8 mouse cellular contexts compared by ENCODE assay signal in the genomic region with DNA sequence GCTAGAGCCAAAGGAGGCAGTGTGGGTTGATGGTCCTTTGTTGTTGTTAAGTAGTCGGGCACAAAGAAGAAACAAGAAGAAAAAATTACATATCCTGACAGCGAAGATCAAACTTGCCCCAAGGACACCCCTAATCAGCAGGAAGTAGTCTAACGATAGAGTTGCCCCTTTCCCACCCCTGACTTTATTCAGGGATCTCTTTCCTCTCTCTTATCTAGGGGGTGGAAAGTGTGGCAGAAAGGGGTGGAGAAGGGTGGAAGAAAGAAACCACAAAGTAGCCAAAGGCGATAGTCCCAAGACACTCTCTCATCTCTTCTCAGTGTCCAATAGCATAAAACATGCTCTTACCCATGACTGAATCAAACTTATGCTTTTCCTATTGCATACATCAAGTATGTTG. TPM values are rescaled to one million over a fixed set of nuclear protein-coding genes. Genes with fewer than 3 reads are reported as not detected.
DNase-seq lines count a peak whose midpoint lies in the region; ATAC-seq and TF ChIP-seq lines count a peak whose summit lies in the region.

No protein-coding gene starts in this region.

- peak overlapping the region; percentile 92 for H3K4me2 ChIP-seq in heart, embryonic 16.5 days (ENCODE audit: low read depth, low read length)
- H3K4me2 ChIP-seq in hindbrain, embryonic 13.5 days: peak overlapping the region; percentile 83
- peak overlapping the region; percentile 84 for H3K4me2 ChIP-seq in midbrain, embryonic 12.5 days (replicated peaks)

- peak; percentile 52 to 71; a peak in 3 of 4 replicates for TF ChIP-seq EP300 in MEL (IDR thresholded peaks at IDR 0.05; ENCODE audit: low read depth in 1 of 2, low read length in 2 of 2)

- TF ChIP-seq POLR2A in MEL (IDR thresholded peaks at IDR 0.05; ENCODE audit: control insufficient read depth in 1 of 2, insufficient read depth in 1 of 2, low read depth in 1 of 2, low read length in 2 of 2, poor library complexity in 1 of 2): no peak

- H3K27ac ChIP-seq in heart, embryonic 16.5 days (ENCODE audit: low read length): no peak overlapping the region
- peak overlapping the region; percentile 67 for H3K27ac ChIP-seq in MEL (ENCODE audit: control insufficient read depth, low read depth, low read length)
- H3K27ac ChIP-seq in hindbrain, embryonic 13.5 days: no peak overlapping the region
- no peak overlapping the region for H3K27ac ChIP-seq in midbrain, embryonic 12.5 days (replicated peaks)

- TF ChIP-seq CTCF in MEL (IDR thresholded peaks at IDR 0.05 in 2 of 3, conservative IDR thresholded peaks at IDR 0.05 in 1 of 3; ENCODE audit: control insufficient read depth in 1 of 3, insufficient read depth in 1 of 3, low read depth in 2 of 3, low read length in 3 of 3, poor library complexity in 1 of 3, severe bottlenecking in 1 of 3): no peak

- peak overlapping the region; percentile 43; the same call in 1 of the 2 replicates for H3K9ac ChIP-seq in heart, embryonic 16.5 days (ENCODE audit: low read length)
- H3K9ac ChIP-seq in MEL (ENCODE audit: control insufficient read depth, low read depth, low read length, poor library complexity, severe bottlenecking): peak overlapping the region; percentile 92
- H3K9ac ChIP-seq in hindbrain, embryonic 13.5 days: peak overlapping the region; percentile 36; the same call in 1 of the 2 replicates
- H3K9ac ChIP-seq in midbrain, embryonic 12.5 days (replicated peaks): peak overlapping the region; percentile 41

- peaks cover 17% of the 10 kb centered on the region for H3K4me1 ChIP-seq in heart, embryonic 16.5 days (ENCODE audit: control insufficient read depth, insufficient read depth, low read length)
- H3K4me1 ChIP-seq in MEL (ENCODE audit: control insufficient read depth in 1 of 2, insufficient read depth in 2 of 2, low read length in 2 of 2): peaks cover 10 to 36% of the 10 kb centered on the region in 2 experiments
- H3K4me1 ChIP-seq in hindbrain, embryonic 13.5 days (replicated peaks): peaks cover 31% of the 10 kb centered on the region
- peaks cover 20% of the 10 kb centered on the region for H3K4me1 ChIP-seq in midbrain, embryonic 12.5 days

- H3K9me3 ChIP-seq in heart, embryonic 16.5 days (replicated peaks; ENCODE audit: control insufficient read depth, low read length): no peaks in the 10 kb centered on the region
- no peaks in the 10 kb centered on the region for H3K9me3 ChIP-seq in MEL (replicated peaks; ENCODE audit: insufficient read depth, low read length)
- H3K9me3 ChIP-seq in hindbrain, embryonic 13.5 days: no peaks in the 10 kb centered on the region
- H3K9me3 ChIP-seq in midbrain, embryonic 12.5 days: no peaks in the 10 kb centered on the region

- H3K27me3 ChIP-seq in heart, embryonic 16.5 days (ENCODE audit: control insufficient read depth, insufficient read depth, low read length): peaks cover 3% of the 10 kb centered on the region; the same call in 1 of the 2 replicates
- no peaks in the 10 kb centered on the region for H3K27me3 ChIP-seq in MEL (ENCODE audit: control insufficient read depth in 1 of 2, insufficient read depth in 2 of 2, low read length in 2 of 2)
- H3K27me3 ChIP-seq in hindbrain, embryonic 13.5 days: peaks cover 17% of the 10 kb centered on the region
- H3K27me3 ChIP-seq in midbrain, embryonic 12.5 days: peaks cover 21% of the 10 kb centered on the region

- DNase-seq in heart, adult 18-20 months: no peak
- DNase-seq in MEL (ENCODE audit: low read depth, low spot score): peak; percentile 49
- DNase-seq in cerebellum, postnatal 25 days: no peak
- DNase-seq in cerebellum, postnatal 10 days: no peak

- WGBS in heart, embryonic 16.5 days: 37% methylated on average over 4 of the region's 4 CpGs
- WGBS in hindbrain, embryonic 13.5 days: 77% methylated on average over 4 of the region's 4 CpGs
- WGBS in midbrain, embryonic 12.5 days: 64% methylated on average over 4 of the region's 4 CpGs

- TF ChIP-seq RAD21 in MEL (IDR thresholded peaks at IDR 0.05; ENCODE audit: low read depth, low read length): no peak

- peak overlapping the region; percentile 73 for H3K4me3 ChIP-seq in heart, embryonic 16.5 days (ENCODE audit: low read length)
- peak overlapping the region; percentile 51 to 92 for H3K4me3 ChIP-seq in MEL (ENCODE audit: control insufficient read depth in 1 of 2, insufficient read depth in 1 of 2, low read depth in 2 of 2, low read length in 2 of 2)
- H3K4me3 ChIP-seq in hindbrain, embryonic 13.5 days: peak overlapping the region; percentile 97
- peak overlapping the region; percentile 88; the same call in 1 of the 2 replicates for H3K4me3 ChIP-seq in midbrain, embryonic 12.5 days

- H3K36me3 ChIP-seq in heart, embryonic 16.5 days (ENCODE audit: control insufficient read depth, insufficient read depth): no peaks in the 10 kb centered on the region
- H3K36me3 ChIP-seq in MEL (ENCODE audit: control insufficient read depth in 1 of 2, insufficient read depth in 2 of 2, low read length in 2 of 2): peaks cover 0 to 49% of the 10 kb centered on the region in 2 experiments; a peak in 3 of 4 replicates
- no peaks in the 10 kb centered on the region for H3K36me3 ChIP-seq in hindbrain, embryonic 13.5 days
- H3K36me3 ChIP-seq in midbrain, embryonic 12.5 days: no peaks in the 10 kb centered on the region

- H3K79me2 ChIP-seq in MEL (ENCODE audit: control insufficient read depth, insufficient read depth, low read length, poor library complexity): peaks cover 65% of the 10 kb centered on the region

- ATAC-seq in heart, embryonic 16.5 days (replicated peaks; ENCODE audit: extremely low read depth, insufficient read depth, low FRiP score): no peak
- no peak for ATAC-seq in hindbrain, embryonic 13.5 days (ENCODE audit: low FRiP score)
- ATAC-seq in midbrain, embryonic 12.5 days (ENCODE audit: low FRiP score, low read depth): no peak
- no peak for ATAC-seq in activated CD4-positive, CD25-positive, alpha-beta regulatory T cell, adult 4 months

TF ChIP-seq in MEL, 35 proteins besides CTCF, POLR2A, EP300 and RAD21:
- no peak for TF ChIP-seq USF2 (IDR thresholded peaks at IDR 0.05; ENCODE audit: borderline replicate concordance in 1 of 2, insufficient read depth in 1 of 2, low read depth in 1 of 2, low read length in 2 of 2)
- no peak for TF ChIP-seq NRF1 (IDR thresholded peaks at IDR 0.05; ENCODE audit: insufficient read depth, low read depth, low read length, poor library complexity, severe bottlenecking)
- TF ChIP-seq MXI1 (IDR thresholded peaks at IDR 0.05; ENCODE audit: low read depth, low read length): no peak
- no peak for TF ChIP-seq MYC (IDR thresholded peaks at IDR 0.05; ENCODE audit: low read depth, low read length)
- no peak for TF ChIP-seq ZNF384 (IDR thresholded peaks at IDR 0.05; ENCODE audit: low read depth, low read length)
- TF ChIP-seq MAZ (IDR thresholded peaks at IDR 0.05; ENCODE audit: low read depth, low read length): no peak
- TF ChIP-seq HCFC1 (IDR thresholded peaks at IDR 0.05; ENCODE audit: low read depth, low read length): no peak
- no peak for TF ChIP-seq TAL1 (IDR thresholded peaks at IDR 0.05; ENCODE audit: low read length)
- no peak; the same call in 1 of the 2 replicates for TF ChIP-seq BHLHE40 (IDR thresholded peaks at IDR 0.05; ENCODE audit: borderline replicate concordance, low read depth, low read length)
- TF ChIP-seq USF1 (IDR thresholded peaks at IDR 0.05; ENCODE audit: low read depth, low read length): no peak
- TF ChIP-seq GATA1 (IDR thresholded peaks at IDR 0.05; ENCODE audit: low read depth, low read length): peak; percentile 72
- no peak for TF ChIP-seq KAT2A (conservative IDR thresholded peaks at IDR 0.05; ENCODE audit: low read depth, low read length)
- TF ChIP-seq E2F4 (IDR thresholded peaks at IDR 0.05; ENCODE audit: borderline replicate concordance, low read depth, low read length): no peak
- peak; percentile 65 for TF ChIP-seq ETS1 (IDR thresholded peaks at IDR 0.05; ENCODE audit: low read depth, low read length)
- TF ChIP-seq TBP (IDR thresholded peaks at IDR 0.05; ENCODE audit: low read depth, low read length): 0 out of 2 replicates have a peak, but pooled peaks have one; percentile 44
- no peak for TF ChIP-seq MAFK (IDR thresholded peaks at IDR 0.05; ENCODE audit: borderline replicate concordance, low read depth, low read length)
- TF ChIP-seq MAX (IDR thresholded peaks at IDR 0.05; ENCODE audit: low read length): no peak
- peak; percentile 34; the same call in 1 of the 2 replicates for TF ChIP-seq SIN3A (IDR thresholded peaks at IDR 0.05; ENCODE audit: low read length)
- TF ChIP-seq NELFE (IDR thresholded peaks at IDR 0.05; ENCODE audit: low read depth, low read length): no peak
- no peak for TF ChIP-seq SMC3 (IDR thresholded peaks at IDR 0.05; ENCODE audit: low read depth, low read length)
- TF ChIP-seq MEF2A (IDR thresholded peaks at IDR 0.05; ENCODE audit: extremely low read depth, insufficient replicate concordance, low read depth, low read length, poor library complexity, severe bottlenecking): no peak
- peak; percentile 52; the same call in 1 of the 2 replicates for TF ChIP-seq RCOR1 (IDR thresholded peaks at IDR 0.05; ENCODE audit: low read depth, low read length)
- TF ChIP-seq CHD2 (IDR thresholded peaks at IDR 0.05; ENCODE audit: low read length): no peak
- TF ChIP-seq GABPA (IDR thresholded peaks at IDR 0.05; ENCODE audit: low read depth, low read length): no peak
- TF ChIP-seq UBTF (IDR thresholded peaks at IDR 0.05; ENCODE audit: borderline replicate concordance, insufficient read depth, low read depth, low read length): no peak
- peak; percentile 41; the same call in 1 of the 2 replicates for TF ChIP-seq TCF12 (IDR thresholded peaks at IDR 0.05; ENCODE audit: low read depth, low read length)
- no peak for TF ChIP-seq ELF1 (IDR thresholded peaks at IDR 0.05; ENCODE audit: low read depth, low read length)
- no peak for TF ChIP-seq POLR2AphosphoS2 (IDR thresholded peaks at IDR 0.05; ENCODE audit: low read length)
- TF ChIP-seq ZKSCAN1 (IDR thresholded peaks at IDR 0.05; ENCODE audit: low read depth, low read length): no peak
- TF ChIP-seq CHD1 (IDR thresholded peaks at IDR 0.05; ENCODE audit: low read depth, low read length): no peak

RNA-seq across cellular contexts. Expression of a gene that starts 1.9 kb away (rescaled TPM):
- polyA plus RNA-seq in heart, embryonic 16.5 days (2015; fragmentation: Nextera tagmentation; extraction: Ambion mirVana): 24.8 and 29.9 TPM in 2 replicates
- total RNA-seq in heart, adult 18-20 months (2021): 10 to 100 TPM; 33.2 to 36.7 TPM
- total RNA-seq in MEL (2012; rRNA removed): 28.9 and 29.5 TPM in 2 replicates
- 100 to 1,000 TPM in 1 of 2 experiments, 10 to 100 TPM in 1; 43.3 to 118 TPM for polyA plus RNA-seq in MEL (2012; ENCODE audit: insufficient read depth in 1 of 2, insufficient read length in 2 of 2, low read depth in 1 of 2, low replicate concordance in 2 of 2, missing spikeins in 1 of 2)
- polyA plus RNA-seq in hindbrain, embryonic 13.5 days (2015; fragmentation: Nextera tagmentation; extraction: Ambion mirVana): 34.2 and 35.4 TPM in 2 replicates
- 38.5 and 39.2 TPM in 2 replicates for polyA plus RNA-seq in midbrain, embryonic 12.5 days (2016; fragmentation: Nextera tagmentation; extraction: Ambion mirVana)
- polyA plus RNA-seq in activated CD4-positive, CD25-positive, alpha-beta regulatory T cell, adult 4 months (2017; shearing (Covaris generic)): 10 to 100 TPM; 11.5 to 12.4 TPM

Comparison
In these comparisons a context has a peak if more than half of its experiments do, and no peak if none do; other contexts are left out.
1. H3K9ac ChIP-seq: peak in every context shown above with its lines; median percentile 92 in MEL; 43 in heart, embryonic 16.5 days; 41 in midbrain, embryonic 12.5 days; 36 in hindbrain, embryonic 13.5 days.